Mouse (Mus musculus) T-helper 2 cell (primary cell): ENCODE measurements around the gene Wasf2.

Experiments used
- in situ Hi-C: fragments of 300-600 bp; cut with MboI, MseI; formaldehyde crosslinking; loops from one replicate; pipeline ENCODE4 v1.15.1; 2025; ENCODE audit warnings: high pct_unique_total_duplicates

Wasf2 gene

GRCm38 (mm10) chr4:133233285-133233976, 103.1 kb downstream of the Wasf2 start:
- in situ Hi-C loops, result no loop called here

DNA sequence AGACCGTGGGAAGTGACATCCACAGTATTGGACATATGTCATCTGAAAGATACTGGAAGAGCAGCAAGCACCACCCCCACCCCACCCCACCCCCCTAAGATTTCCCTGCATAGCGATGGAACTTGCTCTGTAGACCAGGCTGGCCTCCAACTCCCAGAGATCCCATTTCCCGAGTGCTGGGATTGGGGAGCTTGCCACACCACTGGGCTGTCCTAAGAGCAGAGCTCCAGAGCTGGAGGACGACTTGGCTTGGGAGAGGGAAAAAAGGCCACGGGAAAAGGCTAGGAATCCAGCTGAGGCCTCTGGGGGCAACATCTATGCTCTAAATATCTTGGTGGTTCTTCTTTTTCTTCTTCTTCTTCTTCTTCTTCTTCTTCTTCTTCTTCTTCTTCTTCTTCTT, 104.5 kb downstream of the Wasf2 start:
- in situ Hi-C loops, result no loop called here

DNA sequence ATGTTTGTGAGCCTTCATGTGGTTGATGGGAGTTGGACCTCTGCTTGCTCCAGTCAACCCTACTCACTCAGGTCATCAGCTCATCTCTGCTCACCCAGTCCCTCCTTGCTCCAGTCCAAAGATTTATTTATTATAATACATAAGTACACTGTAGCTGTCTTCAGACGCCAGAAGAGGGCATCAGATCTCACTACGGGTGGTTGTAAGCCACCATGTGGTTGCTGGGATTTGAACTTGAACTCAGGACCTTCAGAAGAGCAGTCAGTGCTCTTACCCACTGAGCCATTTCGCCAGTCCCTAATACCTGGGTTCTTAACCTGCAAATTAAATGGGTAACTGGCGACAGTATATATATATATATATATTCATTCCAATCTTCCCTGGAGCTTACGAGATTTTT, 105.1 kb downstream of the Wasf2 start:
- in situ Hi-C loops, result no loop called here

DNA sequence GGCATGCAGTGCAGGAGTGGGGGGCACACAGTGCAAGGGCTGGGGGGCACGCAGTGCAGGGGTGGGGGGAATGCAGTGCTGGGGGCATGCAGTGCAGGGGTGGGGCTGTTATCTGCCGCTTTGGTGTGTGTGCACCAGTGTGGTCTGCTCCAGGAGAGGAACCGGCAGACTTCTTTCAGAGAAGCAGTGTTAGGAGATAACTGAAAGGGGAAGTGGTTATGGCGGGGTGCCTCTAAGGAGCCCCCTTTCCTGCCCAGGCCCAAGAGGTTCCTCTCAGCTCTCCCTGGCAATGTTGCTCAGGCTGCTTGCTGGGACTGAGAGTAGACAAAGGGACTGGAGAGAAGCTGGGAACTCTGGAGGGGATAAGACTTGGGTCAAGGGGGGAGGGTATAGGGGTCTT, 107.6 kb downstream of the Wasf2 start:
- in situ Hi-C loops, result no loop called here

- in situ Hi-C loops, result no loop called here
Measured at GRCm38 (mm10) chr4:133240490-133240921, 110.2 kb downstream of the Wasf2 start, which contains the start of gene Map3k6. Map3k6 (plus strand) TSS chr4:133240818.

DNA sequence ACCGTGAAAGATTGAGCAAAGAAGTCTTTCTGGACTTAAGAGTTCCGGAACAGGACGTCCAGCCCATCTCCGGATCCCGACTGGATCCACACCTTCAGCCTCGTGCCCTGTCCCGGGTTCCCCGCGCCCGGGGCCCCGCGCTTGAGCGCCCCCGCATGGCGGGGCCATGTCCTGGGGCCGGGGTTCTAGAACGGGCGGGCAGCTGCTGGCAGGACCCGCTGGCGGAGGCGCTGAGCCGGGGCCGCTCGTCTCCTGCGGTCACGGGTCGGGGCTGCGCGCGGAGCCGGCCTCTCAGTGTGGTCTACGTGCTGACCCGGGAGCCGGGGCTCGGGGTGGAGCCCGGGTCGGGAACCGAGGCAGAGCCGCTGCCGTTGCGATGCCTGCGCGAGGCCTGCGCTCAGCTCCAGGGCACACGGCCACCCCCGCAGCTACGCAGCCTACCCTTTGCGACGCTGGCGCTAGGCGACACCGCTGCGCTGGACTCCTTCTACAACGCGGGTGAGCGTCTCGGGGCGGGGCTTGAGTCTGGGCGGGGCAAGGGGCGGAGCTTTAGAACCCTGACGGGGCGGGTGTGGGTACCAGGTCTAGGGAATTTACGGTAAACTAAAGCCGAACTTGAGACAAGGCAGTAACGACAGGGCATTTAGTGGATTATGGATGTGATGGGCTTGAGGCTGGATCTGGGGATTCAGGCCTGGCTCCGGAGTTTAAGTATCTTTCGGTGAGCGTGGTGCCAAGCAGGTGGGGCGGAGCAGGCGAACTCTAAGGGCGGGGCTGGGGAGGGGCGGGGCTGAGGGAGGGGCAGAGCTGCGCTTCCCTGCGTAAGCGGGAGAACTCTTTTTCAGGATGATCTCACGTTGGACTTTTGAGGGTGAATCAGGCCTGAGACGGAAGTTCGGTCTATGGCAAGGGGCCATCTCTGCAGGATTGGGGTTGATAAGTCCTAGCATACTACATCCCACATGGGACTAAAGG, 110.9 kb downstream of the Wasf2 start:
- in situ Hi-C loops, result no loop called here

DNA sequence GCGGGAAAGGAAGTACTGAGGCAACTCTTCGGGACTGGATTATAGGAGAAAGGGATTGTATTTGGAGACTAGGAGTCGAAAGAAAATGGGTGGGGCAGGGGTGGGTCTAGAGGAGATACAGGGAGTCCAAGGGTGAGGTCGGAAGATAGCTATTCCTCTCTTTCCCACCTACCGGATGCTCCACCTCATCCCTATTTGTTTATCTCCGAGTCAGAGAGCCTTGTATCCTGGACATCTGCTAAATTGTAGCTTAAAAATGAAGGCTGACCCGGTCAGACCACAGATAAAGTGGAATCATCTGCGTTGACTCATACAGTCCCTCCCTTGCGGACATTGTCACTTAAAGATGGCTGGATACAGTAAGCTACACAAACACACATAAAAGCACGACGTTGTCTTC, 111.6 kb downstream of the Wasf2 start:
- in situ Hi-C loops, result no loop called here

- in situ Hi-C loops, result no loop called here
Measured at GRCm38 (mm10) chr4:133242710-133243109, 112.4 kb downstream of the Wasf2 start.

DNA sequence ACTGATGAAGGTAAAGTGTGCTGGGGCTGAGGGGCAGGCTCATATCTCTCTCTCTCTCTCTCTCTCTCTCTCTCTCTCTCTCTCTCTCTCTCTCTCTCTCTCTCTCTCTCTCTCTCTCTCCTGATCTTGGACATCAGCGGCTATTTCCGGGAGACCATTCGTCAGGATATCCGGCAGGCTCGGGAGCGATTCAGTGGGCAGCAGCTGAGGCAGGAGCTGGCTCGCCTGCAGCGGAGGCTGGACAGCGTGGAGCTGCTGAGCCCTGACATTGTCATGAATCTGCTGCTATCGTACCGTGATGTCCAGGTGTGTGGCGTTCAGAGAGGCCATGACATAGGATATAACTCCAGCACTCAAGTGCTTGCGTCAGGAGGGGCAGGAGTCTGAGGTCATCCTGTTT, 113.2 kb downstream of the Wasf2 start:
- in situ Hi-C loops, result no loop called here

DNA sequence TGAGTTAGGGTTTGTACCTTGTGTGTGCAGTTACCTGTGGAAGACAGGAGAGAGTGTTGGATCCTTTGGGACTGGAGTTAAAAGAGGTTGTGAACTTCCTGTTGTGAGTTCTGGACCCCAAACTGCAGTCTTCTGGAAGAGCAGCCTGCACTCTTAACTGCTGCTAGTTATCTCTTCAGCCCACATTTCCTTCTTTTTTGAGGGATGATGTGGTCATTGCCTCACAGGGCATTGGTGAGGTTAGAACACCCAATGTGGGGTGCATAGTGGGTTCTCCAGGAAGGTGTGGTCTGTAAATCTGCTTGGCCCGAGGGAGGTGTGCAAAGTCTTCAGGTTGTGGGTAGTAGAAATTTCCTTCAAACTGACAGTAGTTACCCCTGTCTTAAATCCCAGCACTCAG, 114.0 kb downstream of the Wasf2 start:
- in situ Hi-C loops, result no loop called here

DNA sequence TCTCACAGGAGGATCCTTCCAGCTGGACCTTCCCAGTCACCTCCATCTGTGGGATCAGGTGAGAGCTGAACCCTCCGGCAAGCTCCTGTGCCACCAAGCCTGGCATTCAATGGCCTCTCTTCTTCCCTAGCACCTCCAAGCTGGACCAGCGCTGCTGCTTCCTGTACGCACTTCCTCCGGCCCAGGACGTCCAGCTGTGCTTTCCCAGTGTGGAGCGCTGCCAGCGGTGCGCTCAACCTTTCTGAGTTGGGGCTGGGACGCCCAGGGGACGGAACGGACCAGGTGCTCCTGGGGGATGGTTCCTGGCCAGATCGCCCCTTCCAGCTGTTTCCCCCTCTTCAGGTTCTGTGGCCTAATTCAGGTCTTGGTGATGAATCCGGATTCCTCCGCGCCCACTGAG, 116.8 kb downstream of the Wasf2 start:
- in situ Hi-C loops, result loop anchor here (5.0 kb wide), 1 partner anchor 50 kb away; no protein-coding TSS in a partner anchor

DNA sequence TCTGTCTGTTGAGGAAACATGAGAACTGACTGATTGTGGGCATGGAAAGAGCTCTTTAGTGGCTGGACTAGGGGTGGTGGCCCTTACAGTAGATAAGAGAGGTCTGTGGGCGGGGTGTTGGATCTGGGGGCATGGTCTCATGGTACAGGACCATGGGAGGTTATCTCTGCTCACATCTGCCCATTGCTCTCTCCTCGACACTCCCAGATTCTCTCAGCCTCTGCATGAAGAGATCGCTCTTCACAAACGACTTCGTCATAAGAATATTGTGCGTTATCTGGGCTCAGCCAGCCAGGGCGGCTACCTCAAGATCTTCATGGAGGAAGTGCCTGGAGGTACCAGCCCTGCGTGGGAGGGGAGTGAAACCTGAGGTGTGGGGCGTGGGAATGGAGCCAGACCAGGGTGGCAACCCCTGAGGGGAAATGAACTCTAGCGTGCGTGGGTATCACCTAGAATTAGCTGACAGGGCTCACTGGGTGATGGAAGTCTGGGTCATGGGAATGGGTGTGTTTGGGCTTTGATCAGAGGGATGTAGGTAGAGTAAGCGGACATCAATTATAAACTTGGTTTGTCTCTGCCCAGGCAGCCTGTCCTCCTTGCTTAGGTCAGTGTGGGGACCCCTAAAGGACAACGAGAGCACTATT, 117.6 kb downstream of the Wasf2 start:
- in situ Hi-C loops, result loop anchor here (5.0 kb wide), 1 partner anchor 49 kb away; no protein-coding TSS in a partner anchor
